ENCODE assay signal across 24 mouse cellular contexts in the genomic region with DNA sequence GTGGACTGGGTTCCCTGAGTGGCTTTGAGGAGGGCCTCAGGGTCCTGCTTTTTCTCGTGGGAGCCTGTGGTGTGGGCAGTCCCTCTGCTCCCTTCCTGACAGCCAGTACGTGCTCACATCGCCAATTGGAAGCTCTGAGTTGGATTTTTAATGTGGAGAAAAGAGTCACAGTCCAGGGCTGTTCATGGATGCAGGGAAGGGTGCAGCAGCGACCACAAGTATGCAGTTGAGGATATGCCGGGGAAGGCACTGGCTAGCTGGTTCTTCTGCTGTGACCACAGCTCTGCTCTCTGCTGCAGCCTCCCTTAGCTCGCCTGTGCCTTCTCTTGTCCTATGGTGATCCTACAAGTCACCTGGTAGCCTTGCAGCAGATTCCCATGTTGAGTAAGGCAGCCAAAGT.
DNase-seq lines count a peak whose midpoint lies in the region; ATAC-seq and TF ChIP-seq lines count a peak whose summit lies in the region.
"Had no signal": no experiment of that assay in that cellular context is flagged by ENCODE, and none has a peak within 500 bp of the region (broad histone marks: within the 10 kb centered on the region; RNA-seq: fewer than 3 reads in every experiment).

No protein-coding gene starts in this region.

- no peak for DNase-seq in heart, embryonic 10.5 days (ENCODE audit: low spot score)
- DNase-seq in heart, adult 9 months (ENCODE audit: low spot score in 2 of 2), result no peak
- DNase-seq in thymus, adult 2 months, result no peak
- no peak for DNase-seq in thymus, postnatal 10 days (ENCODE audit: low spot score in 2 of 2)
- no peak for DNase-seq in embryonic facial prominence, embryonic 14.5 days (ENCODE audit: low spot score)
- DNase-seq in gastrocnemius, postnatal 10 days, result no peak
- no peak for DNase-seq in ovary, postnatal 10 days (ENCODE audit: low spot score)
- DNase-seq: adrenal gland, postnatal 14 days; B cell, adult 2 months; cerebellum, adult 18-20 months; cerebellum, postnatal 10 days; gastrocnemius, adult 2 months; gastrocnemius, postnatal 36 days; heart, adult 18-20 months; heart, postnatal 36 days had no signal

- no peak overlapping the region for H3K4me2 ChIP-seq in embryonic facial prominence, embryonic 14.5 days (ENCODE audit: low read depth, low read length)
- H3K4me2 ChIP-seq: heart, embryonic 13.5 days; hindbrain, embryonic 12.5 days had no signal

- H3K9ac ChIP-seq in embryonic facial prominence, embryonic 14.5 days (ENCODE audit: low read depth, low read length), result no peak overlapping the region
- H3K9ac ChIP-seq: heart, embryonic 13.5 days; hindbrain, embryonic 12.5 days had no signal

- H3K27me3 ChIP-seq in heart, embryonic 10.5 days (ENCODE audit: insufficient read depth, poor library complexity, severe bottlenecking), result no peaks in the 10 kb centered on the region
- no peaks in the 10 kb centered on the region for H3K27me3 ChIP-seq in thymus, adult 2 months (ENCODE audit: control insufficient read depth, insufficient read depth, low read length)
- H3K27me3 ChIP-seq in embryonic facial prominence, embryonic 14.5 days (replicated peaks; ENCODE audit: control insufficient read depth, insufficient read depth, low read length), result no peaks in the 10 kb centered on the region
- H3K27me3 ChIP-seq: heart, embryonic 13.5 days; hindbrain, embryonic 12.5 days had no signal

- no peaks in the 10 kb centered on the region for H3K9me3 ChIP-seq in heart, embryonic 10.5 days
- no peaks in the 10 kb centered on the region for H3K9me3 ChIP-seq in embryonic facial prominence, embryonic 14.5 days (ENCODE audit: control insufficient read depth, low read length)
- H3K9me3 ChIP-seq: forebrain, embryonic 10.5 days; heart, embryonic 13.5 days; hindbrain, embryonic 12.5 days had no signal

- no peak for TF ChIP-seq CTCF in thymus, adult 2 months (IDR thresholded peaks at IDR 0.05; ENCODE audit: borderline replicate concordance, control insufficient read depth, extremely low read depth, insufficient read depth, low read length, poor library complexity)

- H3K4me3 ChIP-seq in heart, embryonic 10.5 days, result no peak overlapping the region
- no peak overlapping the region for H3K4me3 ChIP-seq in thymus, adult 2 months (ENCODE audit: control insufficient read depth, insufficient read depth, low read length)
- no peak overlapping the region for H3K4me3 ChIP-seq in embryonic facial prominence, embryonic 14.5 days (ENCODE audit: low read depth, low read length)
- H3K4me3 ChIP-seq: erythroblast, embryonic 14.5 days; forebrain, embryonic 10.5 days; gastrocnemius, adult 2 months; heart, embryonic 13.5 days; hindbrain, embryonic 12.5 days had no signal

- H3K4me1 ChIP-seq in heart, embryonic 10.5 days, result peaks cover 21% of the 10 kb centered on the region
- peaks cover 46% of the 10 kb centered on the region for H3K4me1 ChIP-seq in thymus, adult 2 months (replicated peaks; ENCODE audit: control insufficient read depth, insufficient read depth, low read length)
- H3K4me1 ChIP-seq in embryonic facial prominence, embryonic 14.5 days (ENCODE audit: control insufficient read depth, insufficient read depth, low read length), result peaks cover 13% of the 10 kb centered on the region

- H3K36me3 ChIP-seq in heart, embryonic 10.5 days, result no peaks in the 10 kb centered on the region
- H3K36me3 ChIP-seq in thymus, adult 2 months (ENCODE audit: control insufficient read depth, insufficient read depth, low read length), result no peaks in the 10 kb centered on the region
- no peaks in the 10 kb centered on the region for H3K36me3 ChIP-seq in embryonic facial prominence, embryonic 14.5 days (ENCODE audit: control insufficient read depth, insufficient read depth, low read length)
- H3K36me3 ChIP-seq: forebrain, embryonic 10.5 days; G1E; heart, embryonic 13.5 days; hindbrain, embryonic 12.5 days had no signal

- 59% methylated on average over 6 of the region's 6 CpGs for WGBS in heart, embryonic 10.5 days
- WGBS in thymus, adult 2 months, result 48% methylated on average over 6 of the region's 6 CpGs
- 53% methylated on average over 6 of the region's 6 CpGs for WGBS in embryonic facial prominence, embryonic 14.5 days

- ATAC-seq in embryonic facial prominence, embryonic 14.5 days (ENCODE audit: low read depth), result no peak
- ATAC-seq: activated CD4-positive, CD25-positive, alpha-beta regulatory T cell, adult 4 months; forebrain, embryonic 14.5 days; hindbrain, embryonic 16.5 days; intestine, postnatal 0 days had no signal

- TF ChIP-seq POLR2A in thymus, adult 2 months (IDR thresholded peaks at IDR 0.05; ENCODE audit: control insufficient read depth, extremely low read depth, insufficient read depth, low read length, poor library complexity), result no peak

- H3K27ac ChIP-seq in heart, embryonic 10.5 days, result peak overlapping the region; percentile 36; the same call in 1 of the 2 replicates
- H3K27ac ChIP-seq in thymus, adult 2 months (ENCODE audit: control insufficient read depth, insufficient read depth, low read length), result peak overlapping the region; percentile 50; the same call in 1 of the 2 replicates
- peak overlapping the region; percentile 50; the same call in 1 of the 2 replicates for H3K27ac ChIP-seq in embryonic facial prominence, embryonic 14.5 days (replicated peaks; ENCODE audit: low read depth, low read length)
- H3K27ac ChIP-seq: forebrain, embryonic 10.5 days; gastrocnemius, adult 2 months; heart, embryonic 13.5 days; hindbrain, embryonic 12.5 days had no signal
